Mouse (Mus musculus): ENCODE measurements around the gene Hsbp1.
A peak's percentile ranks its signal among the peaks of the same experiment; 100 is the strongest.
"Not testable (repeated sequence)": the region's sequence is repeated elsewhere in the genome, so short reads cannot be mapped to it uniquely, and the experiment has no call there.

Gene Hsbp1

DNA sequence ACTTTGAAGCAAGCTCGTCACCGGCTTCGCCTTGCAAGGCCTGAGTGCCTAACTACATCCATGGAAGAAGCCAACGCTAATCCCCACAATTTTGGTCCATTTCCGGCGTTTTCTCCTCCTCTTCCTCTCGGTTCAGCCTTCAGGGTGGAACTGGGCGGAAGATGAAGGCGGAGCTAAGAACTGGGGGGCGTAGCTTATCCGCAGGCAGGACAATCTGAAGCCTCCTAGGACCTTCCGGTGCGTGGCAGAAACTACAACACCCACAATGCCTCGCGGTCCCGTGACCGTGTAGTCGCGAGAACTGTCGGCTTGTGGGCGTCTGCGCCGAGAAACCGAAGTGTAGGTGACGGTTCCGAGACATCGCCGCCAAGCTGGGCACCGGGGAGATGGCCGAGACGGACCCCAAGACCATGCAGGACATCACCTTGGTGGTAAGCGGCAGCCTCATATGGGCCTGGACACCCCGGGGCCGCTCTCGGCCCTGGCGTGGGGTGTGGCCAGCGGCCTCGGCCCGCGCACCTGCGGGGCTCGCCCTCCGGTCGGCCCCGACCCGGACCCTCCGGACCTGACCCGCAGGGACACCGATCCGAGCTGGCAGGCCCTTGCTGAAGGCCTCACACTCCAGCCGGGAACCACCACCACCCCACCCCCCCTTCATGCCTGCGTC lies at the start of gene Hsbp1:
Hsbp1 (plus strand) TSS at position 299 of the 667 bp plus-strand sequence.
- DNase-seq (ENCODE audit: low read depth in 1 of 2, low spot score in 2 of 2) = peak; percentile 80 to 92

DNA sequence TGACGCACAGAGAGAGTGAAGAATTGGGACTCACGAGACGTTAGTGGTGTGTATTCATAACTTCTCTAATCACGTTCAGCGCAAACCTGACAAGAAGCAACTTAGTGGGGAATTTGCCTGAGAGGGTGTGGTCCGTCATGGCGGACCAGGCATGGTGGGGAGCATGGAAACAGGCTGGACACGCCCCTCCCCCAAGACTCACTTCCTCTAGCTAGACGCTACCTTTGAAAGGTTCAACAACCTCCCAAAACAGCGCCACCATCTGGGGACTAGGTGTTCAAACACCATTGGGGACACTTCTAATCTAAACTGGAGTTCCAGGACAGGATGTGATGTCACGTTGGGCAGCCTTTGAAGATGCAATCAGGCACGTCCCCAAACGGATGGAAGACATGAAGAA lies 48.8 kb upstream of the Hsbp1 start:
- DNase-seq (ENCODE audit: low read depth in 1 of 2, low spot score in 2 of 2) = no peak

DNA sequence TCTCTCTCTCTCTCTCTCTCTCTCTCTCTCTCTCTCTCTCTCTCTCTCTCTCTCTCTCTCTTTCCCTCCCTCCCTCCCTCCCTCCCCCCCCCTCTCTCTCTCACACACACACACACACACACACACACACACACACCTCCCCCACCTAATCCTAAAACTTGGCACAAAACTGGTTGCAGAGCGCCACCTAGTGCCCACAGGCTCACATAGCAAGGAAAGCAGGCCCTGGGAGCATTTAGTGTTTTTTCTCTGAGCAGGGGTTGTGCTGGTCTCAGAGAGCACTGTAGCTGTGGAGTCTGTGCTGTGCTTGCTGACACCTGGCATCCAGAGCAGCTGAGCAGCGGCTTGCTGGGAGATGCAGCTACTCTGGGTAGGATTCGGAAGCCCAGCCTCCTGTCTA lies 46.5 kb upstream of the Hsbp1 start:
- not testable (repeated sequence) for DNase-seq (ENCODE audit: low read depth in 1 of 2, low spot score in 2 of 2)

DNA sequence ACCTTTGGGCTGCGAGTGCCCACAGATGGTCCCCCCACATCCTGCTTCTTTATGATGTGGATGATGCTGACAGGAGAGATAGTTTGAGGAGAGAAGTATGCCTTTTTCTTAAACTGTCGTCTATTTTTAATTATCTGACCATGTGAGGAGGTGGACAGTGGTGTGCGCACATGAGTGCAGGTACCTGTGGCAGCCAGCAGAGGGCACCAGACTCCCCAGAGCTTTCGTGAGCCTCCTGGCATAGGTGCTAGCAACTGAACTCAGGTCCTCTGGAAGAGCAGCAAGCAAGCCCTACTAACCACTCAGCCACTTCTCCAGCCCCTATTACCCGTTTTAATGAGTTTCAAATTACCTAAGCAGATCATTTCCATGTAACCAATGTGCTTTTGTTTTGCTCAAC lies 44.0 kb upstream of the Hsbp1 start:
- no peak for DNase-seq (ENCODE audit: low read depth in 1 of 2, low spot score in 2 of 2)

DNA sequence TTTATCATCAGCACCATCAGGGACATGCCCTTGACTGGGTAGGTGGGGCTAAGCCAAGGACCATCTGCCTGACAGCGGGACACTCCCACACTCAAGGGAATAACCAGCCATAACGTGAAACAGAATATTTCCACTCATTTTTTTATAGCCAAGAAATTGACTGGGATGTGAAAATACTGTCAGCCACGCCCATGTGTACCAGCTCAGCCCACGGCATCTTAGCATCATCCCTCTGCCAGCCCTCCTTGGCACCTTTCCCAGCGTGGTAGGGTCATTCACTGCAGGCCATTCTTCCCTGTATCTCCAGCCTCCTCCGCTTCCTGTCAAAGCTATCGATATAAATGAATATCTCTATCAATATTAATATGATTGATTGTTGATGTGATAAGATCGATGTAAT lies 40.1 kb upstream of the Hsbp1 start:
- no peak for DNase-seq (ENCODE audit: low read depth in 1 of 2, low spot score in 2 of 2)

DNA sequence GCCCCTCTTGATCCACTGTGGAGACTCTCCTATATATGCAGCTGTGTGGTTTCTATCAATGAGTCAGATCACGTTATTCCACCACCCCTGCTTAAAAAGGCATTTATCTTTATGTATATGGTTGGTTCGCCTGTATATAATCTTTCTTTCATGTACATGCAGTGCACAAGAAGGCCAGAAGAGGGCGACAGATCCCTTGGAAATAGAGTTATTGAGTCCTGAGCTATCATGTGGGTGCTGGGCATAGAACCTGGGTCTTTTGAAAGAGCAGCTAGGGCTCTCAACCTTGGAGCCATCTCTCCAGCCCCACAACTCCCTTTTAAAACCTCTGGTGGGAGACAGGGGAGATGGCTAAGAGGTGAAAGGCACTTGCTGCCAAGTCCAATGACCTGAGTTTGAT lies 32.9 kb upstream of the Hsbp1 start:
- DNase-seq (ENCODE audit: low read depth in 1 of 2, low spot score in 2 of 2) = peak in 1 of 2 experiments; percentile 3

DNA sequence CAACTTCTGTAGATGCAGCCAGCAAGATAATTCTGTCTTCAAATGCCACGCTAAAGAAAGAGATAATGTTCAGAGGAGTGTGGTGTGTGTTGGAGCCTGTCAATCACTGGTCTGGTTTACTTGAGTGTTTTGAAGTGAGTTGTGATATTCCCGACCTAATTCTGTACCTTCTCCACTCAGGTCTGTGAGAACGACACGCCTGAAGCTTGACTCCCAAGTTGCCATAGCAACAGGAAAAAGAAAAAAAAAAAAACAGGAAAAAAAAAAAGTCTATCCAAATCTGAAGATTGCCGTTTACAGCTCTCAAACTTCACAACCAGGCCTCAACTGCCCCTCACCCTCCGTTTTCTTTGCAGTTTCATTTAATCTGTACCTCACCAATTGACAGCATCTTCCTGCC lies 21.1 kb upstream of the Hsbp1 start:
- DNase-seq (ENCODE audit: low read depth in 1 of 2, low spot score in 2 of 2) = no peak

DNA sequence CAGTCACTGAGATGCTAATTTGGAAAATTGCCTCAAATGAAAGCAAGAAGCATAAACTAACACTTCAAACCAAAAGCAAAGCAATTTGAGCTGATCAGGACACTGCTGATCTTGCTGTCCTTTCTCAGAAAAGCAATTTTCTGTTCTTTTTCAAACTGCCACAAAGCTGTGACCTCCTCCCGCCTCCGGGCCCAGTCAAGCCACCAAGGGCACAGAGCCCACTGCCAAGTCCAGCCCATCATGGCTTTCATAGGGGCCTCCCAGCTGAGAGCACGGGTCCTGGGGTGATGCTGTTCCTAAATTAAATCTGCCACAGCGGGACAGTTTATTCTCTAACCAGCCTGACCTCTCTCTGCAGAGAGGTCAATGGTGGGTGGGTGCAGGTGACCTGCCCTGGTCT lies 4.7 kb upstream of the Hsbp1 start:
- DNase-seq (ENCODE audit: low read depth in 1 of 2, low spot score in 2 of 2) = no peak

DNA sequence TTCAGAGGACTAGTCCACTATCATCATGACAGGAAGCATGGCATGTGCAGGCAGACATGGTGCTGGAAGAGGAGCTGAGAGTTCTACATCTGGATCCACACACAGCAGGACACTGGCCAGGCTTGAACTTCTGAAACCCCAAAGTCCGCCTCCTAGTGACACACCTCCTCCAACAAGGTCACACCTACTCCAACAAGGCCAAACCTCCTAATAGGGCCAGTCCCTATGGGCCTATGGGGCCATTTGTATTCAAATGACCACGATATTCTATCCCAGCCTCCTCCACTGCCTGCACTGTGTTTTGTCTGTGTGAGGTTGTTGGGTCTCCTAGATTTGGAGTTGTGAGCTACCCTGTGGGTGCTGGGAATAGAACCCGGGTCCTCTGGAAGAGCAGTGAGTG lies 682 bp upstream of the Hsbp1 start:
- DNase-seq (ENCODE audit: low read depth in 1 of 2, low spot score in 2 of 2) = no peak

DNA sequence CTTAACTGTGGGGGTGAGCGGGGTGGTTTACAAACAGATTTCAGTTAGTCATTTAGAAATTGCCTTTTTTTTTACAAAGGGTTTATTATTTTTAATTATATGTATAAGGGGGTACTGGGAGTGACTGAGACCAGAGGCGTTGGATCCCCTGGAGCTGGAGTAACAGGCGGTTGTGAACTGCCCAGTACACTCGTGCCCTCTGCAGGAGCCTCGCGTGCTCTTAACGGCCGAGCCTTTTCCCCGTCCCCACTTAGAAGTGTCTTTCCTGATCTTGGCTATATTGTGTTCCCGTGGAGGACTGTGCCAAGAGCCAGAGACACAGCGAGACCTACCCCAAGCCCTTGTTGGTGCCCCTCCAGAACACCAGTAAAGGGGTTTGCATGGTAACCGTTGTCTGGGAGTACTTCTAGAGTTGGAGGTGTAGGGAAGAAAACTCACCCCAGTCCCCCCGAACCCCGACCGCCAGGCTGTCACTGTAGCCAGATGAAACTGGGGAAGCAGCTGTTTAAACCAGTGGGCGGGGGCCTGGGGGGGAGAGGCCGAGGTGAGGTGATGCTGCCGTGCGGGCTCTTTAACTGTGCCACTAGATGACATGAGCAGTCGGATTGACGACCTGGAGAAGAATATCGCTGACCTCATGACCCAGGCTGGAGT lies 868 bp downstream of the Hsbp1 start:
- no peak for DNase-seq (ENCODE audit: low read depth in 1 of 2, low spot score in 2 of 2)

DNA sequence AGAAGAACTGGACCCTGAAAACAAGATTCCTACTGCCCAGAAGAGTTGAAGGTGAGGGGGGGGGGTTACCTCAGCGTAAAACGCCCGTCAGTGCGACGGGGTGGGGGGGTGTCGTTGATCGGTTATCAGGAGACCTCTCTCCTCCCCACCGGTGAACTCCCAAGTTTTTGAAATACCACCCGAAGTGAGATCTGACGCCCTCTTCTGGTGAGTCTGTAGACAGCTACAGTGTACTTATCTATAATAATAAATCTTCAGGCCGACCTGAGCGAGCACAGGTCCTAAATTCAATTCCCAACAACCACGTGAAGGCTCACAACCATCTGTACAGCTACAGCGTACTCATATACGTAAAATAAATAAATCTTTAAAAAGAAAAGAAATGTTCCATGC lies 1.4 kb downstream of the Hsbp1 start:
- DNase-seq (ENCODE audit: low read depth in 1 of 2, low spot score in 2 of 2) = no peak

DNA sequence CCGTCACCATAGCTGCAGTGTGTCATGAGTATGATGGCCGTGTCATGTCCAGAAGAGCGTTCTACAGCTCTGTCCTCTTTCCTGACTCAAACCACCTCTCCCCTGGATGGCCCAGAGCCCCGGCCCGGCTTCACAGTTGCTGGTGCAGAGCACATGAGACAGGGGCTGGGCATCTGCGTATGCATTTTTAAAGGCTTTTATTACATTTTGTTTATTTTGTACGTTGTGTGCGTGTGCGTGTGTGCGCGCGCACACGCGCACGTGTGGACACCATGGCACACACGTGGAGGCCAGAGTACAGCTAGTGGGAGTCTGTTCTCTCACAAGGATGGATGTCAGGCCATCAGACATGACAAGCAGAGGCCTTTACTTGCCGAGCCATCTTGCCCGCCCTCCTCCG lies 7.4 kb downstream of the Hsbp1 start:
- DNase-seq (ENCODE audit: low read depth in 1 of 2, low spot score in 2 of 2) = no peak

DNA sequence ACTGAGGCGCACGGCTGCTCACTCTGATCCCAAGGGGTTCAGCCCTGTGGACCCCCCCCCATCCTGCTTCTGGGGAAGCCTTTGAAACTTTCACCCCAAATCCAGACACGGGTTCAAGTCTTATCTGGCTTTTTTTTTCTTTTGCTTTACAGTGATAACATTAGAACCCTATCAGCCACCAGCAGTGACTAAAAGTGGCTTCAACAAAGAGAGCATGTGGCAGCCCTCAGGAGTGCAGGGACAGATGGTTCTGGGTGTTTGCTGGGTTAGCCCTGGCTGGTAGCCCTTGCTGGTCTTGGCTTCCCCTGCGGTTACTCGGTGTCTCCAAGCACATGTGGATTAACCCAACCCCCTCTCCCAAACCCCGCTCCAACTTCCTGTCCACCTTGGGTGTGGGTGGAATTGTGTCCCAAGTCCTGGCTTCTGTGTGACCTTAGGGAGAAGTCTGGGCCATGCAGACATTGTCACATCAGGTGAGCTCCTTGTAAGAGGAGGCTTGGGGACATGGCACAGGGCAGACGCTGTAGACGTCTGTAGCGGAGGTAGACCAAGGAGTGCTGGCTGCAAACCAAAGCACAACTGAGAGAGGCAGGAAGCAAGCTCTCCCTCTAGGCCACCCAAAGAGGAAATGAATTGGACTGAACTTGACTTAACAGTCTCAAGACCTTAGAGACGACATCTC lies 8.8 kb downstream of the Hsbp1 start:
- no peak for DNase-seq (ENCODE audit: low read depth in 1 of 2, low spot score in 2 of 2)

DNA sequence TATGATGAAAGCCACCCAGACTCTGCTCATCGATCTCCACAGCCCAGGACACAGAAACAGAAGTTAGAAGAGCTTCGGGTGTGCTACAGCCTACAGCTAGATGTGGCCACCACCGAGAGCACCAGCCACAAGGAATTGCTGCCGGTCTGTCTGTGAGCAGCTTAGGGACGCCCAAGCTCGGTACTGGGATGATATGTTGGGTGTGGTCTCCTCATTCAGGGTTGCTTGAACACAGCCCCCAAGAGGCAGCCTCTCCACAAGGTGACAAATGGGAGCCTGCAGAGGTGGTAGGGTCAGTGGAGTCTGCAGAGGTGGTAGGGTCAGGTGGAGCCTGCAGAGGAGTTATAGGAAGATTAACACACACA lies 9.4 kb downstream of the Hsbp1 start:
- no peak for DNase-seq (ENCODE audit: low read depth in 1 of 2, low spot score in 2 of 2)

DNA sequence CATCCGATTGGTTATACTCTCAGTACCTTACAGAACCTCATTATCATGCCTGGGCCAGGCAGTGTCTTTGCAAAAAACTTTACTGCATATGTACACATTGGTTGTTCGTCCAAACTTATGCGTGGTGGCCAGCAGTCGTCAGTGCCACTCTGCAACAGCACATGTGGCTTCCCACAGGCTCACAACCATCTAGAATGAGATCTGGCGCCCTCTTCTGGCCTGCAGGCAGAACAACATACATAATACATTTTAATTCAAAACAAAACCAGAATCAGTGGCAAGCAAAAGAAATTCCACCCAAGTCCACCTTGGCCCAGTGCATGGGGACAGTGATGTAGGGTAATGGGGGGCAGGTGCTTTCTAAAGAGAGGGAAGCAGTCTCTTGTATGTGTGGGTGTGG lies 12.3 kb downstream of the Hsbp1 start:
- DNase-seq (ENCODE audit: low read depth in 1 of 2, low spot score in 2 of 2) = not testable (repeated sequence)

DNA sequence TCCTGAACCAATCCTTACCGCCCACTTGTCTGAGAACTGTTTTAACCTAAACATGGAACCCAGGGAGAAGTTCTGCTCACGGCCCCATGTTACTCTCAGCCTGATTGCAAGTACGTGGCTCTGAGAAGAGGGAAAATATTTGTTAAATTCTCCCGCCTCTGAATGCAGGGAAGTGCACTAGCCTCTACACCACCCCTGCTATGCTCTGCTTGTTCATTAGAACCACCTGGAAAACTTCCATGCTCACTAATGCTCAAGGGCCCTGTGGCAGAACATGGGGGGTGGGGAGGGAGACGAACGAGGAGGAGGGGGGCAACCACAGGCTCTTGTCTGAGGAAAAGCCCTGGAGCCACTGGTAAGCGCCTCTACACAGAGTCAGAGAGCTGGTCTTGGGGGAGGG lies 13.9 kb downstream of the Hsbp1 start:
- DNase-seq (ENCODE audit: low read depth in 1 of 2, low spot score in 2 of 2) = no peak

DNA sequence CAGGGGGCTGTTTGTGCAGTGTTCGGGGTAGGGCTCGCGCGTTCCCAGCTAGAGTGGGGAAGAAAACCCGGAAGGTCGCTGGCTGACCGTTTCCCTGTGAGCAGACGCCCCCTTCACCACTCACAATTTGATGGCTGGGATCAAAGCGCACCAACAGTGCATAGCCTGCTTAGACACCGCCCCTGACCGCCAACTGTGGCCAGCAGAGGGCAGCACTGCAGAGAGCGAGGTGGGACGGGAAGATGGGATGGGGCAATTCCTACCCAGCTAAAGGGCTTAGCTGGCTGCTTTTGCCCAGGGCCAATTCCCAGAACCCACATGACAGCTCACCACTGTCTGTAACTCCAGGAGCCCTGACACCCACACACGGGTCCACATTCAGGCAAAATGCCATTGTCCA lies 14.5 kb downstream of the Hsbp1 start:
- DNase-seq (ENCODE audit: low read depth in 1 of 2, low spot score in 2 of 2) = peak in 1 of 2 experiments; percentile 18

DNA sequence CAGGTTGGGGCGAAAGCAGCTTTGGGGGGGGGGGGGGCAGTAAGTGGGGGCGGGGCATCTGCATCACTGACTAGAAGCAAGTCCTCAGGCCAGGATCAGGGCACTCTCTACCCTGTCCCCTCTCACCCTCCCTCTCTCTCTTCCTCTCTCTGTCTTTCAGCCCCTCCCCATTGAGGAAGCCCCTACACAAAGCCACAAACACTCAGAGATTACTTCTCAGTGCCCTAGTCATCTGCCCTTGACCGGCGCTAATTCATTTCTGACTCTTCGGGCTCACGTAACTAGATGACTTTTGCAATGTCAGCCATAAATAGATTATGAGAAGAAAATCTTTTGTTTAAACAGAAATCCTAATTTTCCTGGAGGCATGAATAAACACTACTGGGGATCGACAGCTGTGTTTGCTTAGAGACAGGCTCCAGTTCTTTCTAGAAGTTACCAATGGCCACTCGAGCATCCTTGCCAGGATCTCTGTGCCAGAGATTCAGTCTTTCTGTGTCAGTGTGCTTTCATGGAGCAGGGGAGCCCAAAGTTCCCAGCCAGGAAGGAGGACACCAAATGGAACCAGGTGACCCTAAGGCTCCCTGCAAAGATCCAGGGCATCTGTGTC lies 16.5 kb downstream of the Hsbp1 start:
- DNase-seq (ENCODE audit: low read depth in 1 of 2, low spot score in 2 of 2) = no peak

DNA sequence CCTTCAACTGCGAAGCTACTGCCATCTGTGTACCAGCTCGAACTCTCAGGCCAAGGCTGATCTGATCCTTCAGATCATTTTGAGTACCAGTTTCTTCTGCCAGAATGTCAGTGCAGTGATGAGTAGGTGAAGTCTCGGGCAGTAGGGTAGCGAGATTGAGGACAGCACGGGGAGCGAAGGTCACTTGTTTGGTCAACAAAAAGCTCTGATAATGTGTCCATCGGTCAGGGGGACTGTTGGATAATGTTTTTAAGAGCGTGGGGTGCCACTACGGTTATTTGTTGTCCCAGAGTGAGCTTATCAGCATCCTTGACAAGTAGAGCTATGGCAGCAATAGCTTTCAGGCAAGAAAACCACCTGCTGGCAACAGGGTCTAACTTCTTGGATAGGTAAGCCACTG lies 30.4 kb downstream of the Hsbp1 start:
- DNase-seq (ENCODE audit: low read depth in 1 of 2, low spot score in 2 of 2) = not testable (repeated sequence)

DNA sequence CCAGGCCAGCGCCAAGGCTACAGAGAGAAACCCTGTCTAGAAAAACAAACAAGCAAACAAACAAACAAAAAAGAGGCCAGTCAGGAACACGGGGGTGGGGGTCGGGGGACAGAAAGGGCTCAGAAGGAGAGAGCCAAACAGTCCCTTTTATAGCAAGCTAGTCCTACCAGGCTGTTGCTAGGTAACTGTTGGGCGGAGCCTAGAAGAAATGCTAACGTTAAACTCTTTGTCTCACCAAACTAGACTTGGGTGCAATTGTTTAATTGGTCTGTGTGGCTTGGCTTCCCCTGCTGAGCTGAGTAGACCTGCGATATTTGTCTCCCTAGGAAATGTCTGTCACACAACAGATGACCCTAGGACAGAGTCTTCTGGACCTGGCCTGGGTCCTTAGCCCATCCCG lies 34.2 kb downstream of the Hsbp1 start:
- no peak for DNase-seq (ENCODE audit: low read depth in 1 of 2, low spot score in 2 of 2)

DNA sequence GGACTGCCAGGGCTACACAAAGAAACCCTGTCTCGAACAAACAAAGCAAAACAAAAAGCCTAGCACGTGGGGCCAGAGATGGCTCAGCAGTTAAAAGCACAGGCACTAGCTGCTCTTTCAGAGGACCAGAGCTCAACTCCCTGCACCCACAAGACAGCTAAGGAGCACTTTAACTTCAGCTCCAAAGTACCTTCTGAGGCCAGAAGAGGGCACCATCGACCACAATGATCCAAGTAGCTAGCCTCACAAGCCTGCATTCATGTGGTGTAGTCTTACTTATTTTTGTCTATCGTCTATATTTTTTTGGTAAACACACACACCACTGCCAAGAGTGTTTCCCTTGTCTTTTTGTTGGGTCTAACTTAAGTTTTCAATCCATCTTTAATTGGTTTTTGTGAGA lies 36.3 kb downstream of the Hsbp1 start:
- no peak for DNase-seq (ENCODE audit: low read depth in 1 of 2, low spot score in 2 of 2)

DNA sequence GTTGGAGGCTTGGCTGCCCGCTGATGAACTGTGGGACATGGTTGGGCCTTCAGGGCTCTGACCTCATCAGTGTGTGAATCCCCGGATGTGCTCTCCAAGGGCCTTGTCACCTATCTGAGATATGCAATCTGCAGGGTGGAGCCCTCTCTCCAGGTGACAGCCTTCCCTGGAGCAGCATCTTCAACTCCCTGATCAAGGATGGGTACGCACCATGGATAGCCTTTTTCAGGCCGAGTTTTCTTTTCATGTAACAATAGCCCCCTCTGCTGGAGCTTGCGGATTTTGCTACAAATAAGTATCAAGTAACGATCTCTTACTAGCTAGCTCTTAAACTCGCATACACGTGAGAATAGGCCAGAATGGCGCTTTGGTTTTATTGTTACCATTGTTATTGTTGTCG lies 40.2 kb downstream of the Hsbp1 start:
- peak in 1 of 2 experiments; percentile 23 for DNase-seq (ENCODE audit: low read depth in 1 of 2, low spot score in 2 of 2)
